Mouse (Mus musculus) lung, postnatal 25 days (tissue): ENCODE results near the gene Arfgef2.

Experiments
- DNase-seq: peaks from one replicate; pipeline ENCODE4 v3.0.0; 2022; ENCODE audit warnings: low spot score

Gene Arfgef2

DNA sequence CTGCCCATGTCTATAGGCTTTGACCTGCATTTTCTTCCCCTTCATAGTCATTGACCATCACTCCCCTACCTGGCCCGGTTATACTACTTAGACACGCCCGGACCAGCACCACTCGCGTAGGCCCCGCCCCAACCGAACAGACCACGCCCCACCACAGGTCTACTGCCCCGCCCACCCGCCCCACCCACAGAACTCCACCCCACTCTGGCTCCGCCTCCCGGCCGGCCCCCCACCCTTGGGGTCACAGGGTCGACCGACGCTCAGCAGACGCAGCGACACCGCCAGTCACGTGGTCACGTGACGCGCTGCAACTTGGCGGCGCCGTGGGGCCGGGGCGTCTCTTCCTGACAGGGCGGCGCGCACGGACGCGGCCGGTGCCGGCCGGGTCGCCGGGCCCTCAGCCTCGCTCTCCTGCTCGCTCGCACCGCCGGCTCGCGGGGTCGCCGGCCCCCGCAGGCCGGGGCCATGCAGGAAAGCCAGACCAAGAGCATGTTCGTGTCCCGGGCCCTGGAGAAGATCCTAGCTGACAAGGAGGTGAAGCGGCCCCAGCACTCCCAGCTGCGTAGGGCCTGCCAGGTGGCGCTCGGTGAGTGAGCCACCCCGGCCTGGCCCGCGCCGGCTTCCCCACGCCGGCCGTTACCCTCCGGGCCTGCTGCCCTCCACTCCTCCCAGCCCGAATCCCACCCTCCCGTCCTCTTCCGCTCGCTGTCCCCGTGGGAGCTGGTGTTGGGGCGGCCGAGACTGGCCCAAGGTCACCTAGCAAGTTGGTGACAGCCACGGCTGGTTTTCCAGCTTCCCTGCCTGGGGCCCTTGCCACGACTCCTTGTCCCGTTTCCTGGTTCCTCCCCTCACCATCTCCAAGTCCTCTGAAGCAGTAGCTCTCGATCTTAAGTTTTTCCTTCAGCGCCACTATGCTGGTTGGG is at the start of gene Arfgef2:
Arfgef2 (plus strand) TSS at position 339 of the 923 bp plus-strand sequence.
- DNase-seq, result peak; percentile 89

- no peak for DNase-seq
Measured at GRCm38 (mm10) chr2:166757969-166758368, 47.4 kb upstream of the Arfgef2 start.

GRCm38 (mm10) chr2:166764051-166764450 is 41.3 kb upstream of the Arfgef2 start:
- DNase-seq, result no peak

DNA sequence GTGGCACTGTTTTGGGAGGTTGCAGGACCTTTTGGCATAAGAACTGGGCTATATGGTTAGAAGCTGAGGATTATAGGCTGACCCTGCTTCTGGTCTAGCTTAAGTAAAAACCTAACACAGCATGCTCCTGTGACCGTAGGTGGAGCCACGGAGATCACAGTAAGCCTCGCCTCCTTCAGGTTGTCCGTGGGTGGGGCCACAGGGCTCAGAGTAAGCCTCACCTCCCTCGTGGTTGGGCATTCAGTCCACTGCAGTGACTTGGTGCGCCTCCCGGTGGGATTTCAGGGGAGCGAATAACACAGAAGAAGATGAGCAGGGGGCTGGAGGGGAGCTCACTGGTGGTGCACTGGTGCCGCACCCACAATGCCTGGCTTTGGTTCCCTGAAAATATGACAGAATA is 37.8 kb upstream of the Arfgef2 start:
- DNase-seq, result no peak

DNA sequence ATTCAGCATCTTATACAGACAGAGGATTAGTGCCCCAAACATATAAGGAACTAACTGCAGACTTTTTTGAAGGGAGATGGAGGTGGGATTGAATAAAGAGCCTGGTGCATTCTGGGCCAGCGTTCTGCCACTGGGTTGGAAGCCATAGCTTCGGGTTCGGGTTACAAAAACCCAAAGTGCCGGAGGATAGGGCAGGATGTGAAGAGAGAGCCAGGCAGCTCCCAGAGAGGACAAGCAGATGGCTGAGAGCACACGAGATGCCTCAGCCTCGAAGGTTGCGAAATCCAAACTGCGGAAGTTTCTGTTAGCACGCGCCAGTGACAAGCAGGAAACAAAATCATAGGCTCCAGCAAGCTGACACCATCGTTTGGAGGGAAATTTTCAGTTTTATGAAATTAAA is 34.0 kb upstream of the Arfgef2 start:
- peak; percentile 55 for DNase-seq

- DNase-seq, result no peak
Measured at GRCm38 (mm10) chr2:166773587-166773986, 31.8 kb upstream of the Arfgef2 start.

- DNase-seq, result no peak
Measured at GRCm38 (mm10) chr2:166774275-166774674, 31.1 kb upstream of the Arfgef2 start.

DNA sequence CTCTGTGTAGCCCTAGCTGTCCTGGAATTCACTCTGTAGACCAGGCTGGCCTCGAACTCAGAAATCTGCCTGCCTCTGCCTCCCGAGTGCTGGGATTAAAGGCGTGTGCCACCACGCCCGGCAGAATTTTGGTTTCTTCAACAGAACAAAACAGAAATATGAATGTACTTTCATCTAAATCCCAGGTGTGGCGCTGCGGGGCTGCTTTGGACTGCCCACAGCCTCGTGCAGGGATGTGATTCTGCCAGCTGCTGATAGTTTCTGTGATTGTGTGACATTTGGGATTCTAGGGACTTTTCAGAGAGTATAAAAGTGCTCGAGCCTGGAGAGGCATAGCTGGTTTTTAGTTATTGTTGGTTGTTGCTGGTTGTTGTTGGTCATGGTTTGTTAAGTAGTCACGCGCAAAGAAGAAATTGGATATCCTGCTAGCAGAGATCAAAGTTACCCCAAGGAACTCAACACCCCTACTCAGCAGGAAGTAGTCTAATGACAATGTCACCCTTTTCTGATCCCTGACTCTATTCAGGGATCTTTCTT is 30.0 kb upstream of the Arfgef2 start:
- no peak for DNase-seq

GRCm38 (mm10) chr2:166776272-166776671 is 29.1 kb upstream of the Arfgef2 start:
- DNase-seq, result peak; percentile 11

DNA sequence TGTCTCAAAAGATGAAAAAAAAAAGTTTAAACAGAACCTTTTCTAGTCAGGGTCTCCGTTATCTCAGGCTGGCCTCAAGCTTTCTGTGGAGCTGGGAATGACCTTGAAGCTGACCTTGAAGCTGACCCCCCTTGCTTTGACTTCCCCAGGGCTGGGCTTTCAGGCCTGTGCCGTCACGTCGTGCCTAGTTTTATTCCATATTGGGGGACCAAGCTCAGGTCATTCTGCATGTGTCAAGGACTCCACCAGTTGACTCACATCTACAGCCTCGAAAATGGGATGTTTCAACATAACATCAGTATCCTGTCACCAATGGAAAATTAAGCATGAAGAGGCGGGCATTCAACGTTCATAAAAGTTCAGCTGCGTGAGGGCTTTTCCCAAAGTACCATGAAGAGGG is 25.4 kb upstream of the Arfgef2 start:
- no peak for DNase-seq

- peak; percentile 71 for DNase-seq
Measured at GRCm38 (mm10) chr2:166780980-166781578, 24.3 kb upstream of the Arfgef2 start.

- DNase-seq, result no peak
Measured at GRCm38 (mm10) chr2:166784376-166784775, 21.0 kb upstream of the Arfgef2 start.

DNA sequence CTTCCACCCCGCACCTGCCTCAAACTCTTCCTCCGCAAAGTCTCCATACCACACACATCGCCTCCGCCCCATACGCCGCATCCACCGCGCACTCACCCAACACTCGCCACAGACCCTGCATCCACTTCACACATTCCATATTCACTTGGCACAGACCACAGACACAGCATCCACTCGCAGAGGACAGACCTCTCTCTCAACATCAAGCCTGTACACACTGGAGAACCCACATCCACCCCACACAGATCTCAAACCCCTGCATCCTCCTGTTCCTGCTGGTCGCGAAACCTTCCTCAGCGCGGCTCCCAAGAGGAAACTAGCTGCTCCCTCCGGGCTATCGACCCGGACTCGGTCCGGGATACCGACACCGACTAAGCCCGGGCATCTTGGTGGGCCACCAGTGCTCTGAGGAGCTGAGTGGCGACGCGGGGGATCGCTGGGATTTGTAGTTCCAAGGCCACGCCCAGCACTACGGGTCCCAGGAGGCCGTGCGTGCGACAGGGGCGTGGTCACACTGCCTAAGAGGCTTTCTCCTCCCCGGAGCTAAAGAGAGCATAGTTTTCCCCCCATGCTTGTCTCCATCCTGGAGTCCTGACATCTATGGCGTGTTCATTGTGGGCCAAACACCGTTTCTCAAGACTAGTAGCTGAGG is 18.9 kb upstream of the Arfgef2 start:
- peak; percentile 92 for DNase-seq

DNA sequence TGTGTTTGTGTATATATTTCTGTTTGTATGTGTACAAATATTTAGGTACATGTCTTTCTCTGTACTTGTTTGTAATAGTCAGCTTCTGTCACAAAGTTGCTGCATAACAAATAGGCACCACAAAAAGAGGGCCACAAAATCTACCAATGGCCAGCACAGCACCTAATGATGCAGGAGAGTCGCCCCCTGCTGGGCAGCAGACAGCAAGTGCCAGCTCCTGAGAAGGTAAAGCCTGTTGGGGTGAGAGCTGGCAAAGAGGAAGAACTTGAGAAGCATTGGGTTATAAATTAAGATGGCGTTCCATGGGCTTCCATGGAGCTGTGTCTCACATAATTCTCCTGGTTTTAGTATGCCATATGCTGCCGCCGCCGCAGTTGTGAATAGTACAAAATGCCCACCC is 13.7 kb upstream of the Arfgef2 start:
- DNase-seq, result no peak

GRCm38 (mm10) chr2:166792355-166792754 is 13.0 kb upstream of the Arfgef2 start, which contains the start of gene Trp53rkb:
Gene Trp53rkb (plus strand): TSS chr2:166792531.
- DNase-seq, result no peak

DNA sequence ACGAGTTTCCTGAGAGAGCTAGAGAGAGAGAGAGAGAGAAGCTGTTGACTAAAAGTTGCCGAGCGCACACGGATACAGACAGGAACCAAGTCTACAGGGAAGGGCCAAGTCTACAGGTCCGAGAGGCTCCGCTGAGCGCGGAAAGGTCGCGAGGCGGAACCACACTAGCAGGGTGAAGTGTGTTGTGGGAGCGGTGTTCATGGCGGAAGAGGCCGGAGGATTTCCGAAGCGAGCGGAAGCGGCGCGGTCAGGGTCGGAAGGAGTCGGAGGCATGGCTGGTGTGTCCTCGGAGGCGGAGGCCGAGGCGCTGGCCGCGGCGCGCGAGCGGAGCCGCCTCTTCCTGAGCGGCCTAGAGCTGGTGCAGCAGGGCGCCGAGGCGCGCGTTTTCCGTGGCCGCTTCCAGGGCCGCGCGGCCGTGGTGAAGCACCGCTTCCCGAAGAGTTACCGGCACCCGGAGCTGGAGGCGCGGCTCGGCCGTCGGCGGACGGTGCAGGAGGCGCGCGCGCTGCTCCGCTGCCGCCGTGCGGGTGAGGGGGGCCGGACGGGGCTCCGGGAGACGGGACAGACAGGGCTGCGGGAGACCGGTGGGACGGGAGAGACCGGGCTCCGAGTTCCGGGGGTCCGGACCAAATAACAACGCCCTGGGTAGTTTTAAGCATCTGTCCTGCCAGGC is 11.7 kb upstream of the Arfgef2 start:
- DNase-seq, result peak; percentile 86

DNA sequence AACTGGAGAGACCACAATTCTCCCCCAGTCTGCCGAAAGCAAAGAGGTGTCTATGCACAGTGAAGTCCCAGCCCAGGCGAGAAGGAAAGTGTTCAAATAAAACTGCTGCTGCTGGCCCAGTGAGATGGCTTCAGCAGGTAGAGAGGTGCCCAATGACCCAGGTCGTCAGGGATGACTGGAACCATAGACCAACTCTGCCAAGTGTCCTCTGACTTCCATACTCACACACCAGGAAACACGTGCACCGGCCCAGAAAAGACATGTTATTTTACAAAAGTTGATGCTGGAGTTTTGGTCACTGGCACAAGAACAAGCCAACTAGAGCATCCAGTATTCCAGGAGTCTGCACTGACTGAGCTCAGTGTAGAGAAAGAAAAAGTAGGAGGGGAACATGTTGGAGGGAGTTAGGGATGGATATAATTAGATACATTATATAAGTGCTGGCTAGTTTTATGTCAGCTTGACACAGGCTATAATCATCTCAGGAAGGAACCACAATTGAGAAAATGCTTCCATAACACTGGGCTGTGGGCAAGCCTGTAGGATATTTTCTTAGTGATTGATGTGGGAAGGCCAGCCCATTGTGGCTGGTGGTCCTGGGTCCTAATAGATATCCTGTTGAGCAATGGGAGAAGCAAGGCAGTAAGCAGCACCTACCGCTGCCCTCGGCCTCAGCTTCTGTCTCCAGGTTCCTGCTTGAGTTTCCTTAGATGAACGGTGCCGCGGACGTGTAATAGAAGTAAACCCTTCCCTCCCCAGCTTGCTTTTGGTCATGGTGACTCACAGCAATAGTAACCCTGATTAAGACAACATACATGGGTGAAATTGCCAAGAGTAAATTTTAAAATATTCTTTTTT is 5.5 kb upstream of the Arfgef2 start:
- DNase-seq, result no peak

DNA sequence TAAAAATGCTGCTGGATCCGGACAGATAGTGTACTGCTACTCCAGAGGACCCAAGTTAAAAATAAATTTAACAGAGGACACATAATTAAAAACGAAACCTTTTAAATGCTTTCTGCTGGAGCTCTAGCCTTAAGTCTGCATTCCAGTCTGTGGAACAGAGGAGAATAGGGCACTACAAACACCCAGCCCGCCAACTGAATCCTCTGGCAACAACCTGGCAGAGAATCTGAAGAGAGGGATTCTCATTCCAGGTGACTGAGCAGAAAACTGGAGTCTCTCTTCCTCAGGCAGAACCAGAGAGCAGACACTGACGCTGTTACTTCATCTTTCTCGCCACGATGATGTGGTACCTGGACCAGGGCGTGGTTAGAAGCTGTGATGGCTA is 4.9 kb upstream of the Arfgef2 start:
- DNase-seq, result no peak

DNA sequence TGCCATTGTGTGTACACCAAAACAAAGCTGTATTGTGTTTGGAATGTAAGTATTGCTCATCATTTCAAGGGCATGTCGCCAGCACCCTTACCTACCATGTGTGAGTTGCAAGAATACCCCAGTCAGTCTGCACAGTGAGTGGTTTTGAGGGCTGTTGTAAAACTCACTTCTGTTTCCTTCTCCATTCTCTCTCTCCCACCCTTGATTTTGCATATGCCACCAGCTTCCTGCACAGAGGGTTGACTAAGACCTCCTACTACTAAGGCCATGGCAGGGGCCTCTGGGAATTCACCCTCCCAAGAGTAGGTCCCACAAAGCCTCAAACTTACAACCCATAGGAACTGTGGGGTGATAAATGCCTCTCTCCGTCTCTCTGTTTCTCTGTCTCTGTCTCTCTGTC is 4.0 kb upstream of the Arfgef2 start:
- DNase-seq, result no peak

- no peak for DNase-seq
Measured at GRCm38 (mm10) chr2:166803298-166803697, 2.1 kb upstream of the Arfgef2 start.

DNA sequence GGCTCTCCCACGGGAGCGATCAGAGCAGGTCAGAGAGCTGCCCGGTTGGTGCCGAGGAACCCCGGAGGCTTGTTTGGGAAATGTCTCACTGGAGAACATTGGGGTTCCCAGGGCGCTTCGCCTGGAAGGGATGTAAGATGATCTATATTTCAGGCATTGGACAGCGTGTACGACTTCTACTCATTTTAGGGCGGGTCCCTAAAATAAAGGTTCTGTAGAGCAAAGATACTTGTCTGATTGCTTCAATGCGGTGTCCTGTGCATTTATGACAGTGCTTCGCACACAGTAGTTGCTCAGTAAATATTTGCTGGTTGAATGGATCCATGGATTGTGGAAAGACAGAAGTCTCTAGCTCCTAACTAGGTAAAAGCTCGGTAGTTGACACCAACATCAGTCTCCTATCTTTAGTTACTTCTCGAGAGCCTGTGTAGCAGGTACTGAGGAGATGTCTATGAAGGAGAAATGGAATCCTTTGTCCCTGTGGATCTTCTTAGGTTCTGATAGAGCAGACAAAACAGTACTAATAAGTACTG is 851 bp downstream of the Arfgef2 start:
- no peak for DNase-seq
